Mouse (Mus musculus) left cerebral cortex, adult 18-20 months (tissue): ENCODE measurements at regions not wholly inside any gene's neighbourhood (a gene's known extent, or its start where the extent isn't known, plus 50 kb on each side); places are given as distances from the start of the nearest gene placed in this dataset.

Experiments
- DNase-seq, 2 experiments: peaks; one replicate each; pipeline ENCODE4 v3.0.0; 2021 to 2022; ENCODE audit warnings: low spot score in 2 of 2, mixed read lengths in 1 of 2

GRCm38 (mm10) chr14:102925769-102926443, 56.5 kb downstream of the Kctd12 start:
- peak in 1 of 2 experiments; percentile 14 for DNase-seq

DNA sequence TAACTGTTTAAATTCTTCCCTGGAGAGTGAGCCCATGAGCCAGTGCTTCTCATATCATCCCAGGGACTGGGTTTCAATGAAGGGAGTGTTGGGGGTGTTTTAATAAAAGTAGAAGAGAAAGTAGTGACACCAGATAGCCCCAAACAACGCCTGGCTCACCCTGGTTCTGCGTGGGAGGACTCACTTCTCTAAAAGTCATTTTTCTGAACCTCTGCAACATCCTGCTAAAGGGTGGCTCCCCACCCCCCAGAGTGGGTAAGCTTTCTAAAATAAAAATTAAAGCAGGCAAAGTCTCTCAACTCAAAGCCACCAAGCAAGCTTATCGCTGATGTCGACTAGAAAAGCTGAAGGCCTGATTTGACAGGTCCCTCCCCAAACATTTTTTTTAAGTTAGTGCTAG, 57.8 kb downstream of the Kctd12 start:
- no peak for DNase-seq

DNA sequence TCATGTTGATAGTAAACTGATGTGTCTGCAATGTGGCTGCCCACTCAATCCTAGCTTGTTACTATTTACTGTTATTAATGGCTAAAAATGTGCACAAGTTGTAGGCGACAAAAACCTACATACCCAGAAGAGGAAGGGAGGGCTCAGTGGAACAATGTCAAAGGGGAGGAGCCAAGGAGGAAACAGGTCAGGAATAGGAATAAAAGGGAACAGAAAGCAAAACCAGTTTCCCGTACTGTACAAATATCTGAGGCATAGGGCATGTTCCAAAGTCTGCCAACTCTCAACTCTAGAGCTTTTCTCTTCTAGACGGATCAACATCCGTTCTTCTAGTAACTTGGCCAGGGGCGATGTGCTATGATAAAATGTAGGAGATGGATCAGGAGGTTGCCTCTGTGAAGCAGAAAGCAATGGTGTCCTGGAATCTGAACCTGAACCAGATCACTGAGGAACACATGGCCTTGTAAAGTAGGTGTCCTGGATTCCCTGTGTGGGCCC, 59.9 kb downstream of the Kctd12 start:
- DNase-seq: no peak

DNA sequence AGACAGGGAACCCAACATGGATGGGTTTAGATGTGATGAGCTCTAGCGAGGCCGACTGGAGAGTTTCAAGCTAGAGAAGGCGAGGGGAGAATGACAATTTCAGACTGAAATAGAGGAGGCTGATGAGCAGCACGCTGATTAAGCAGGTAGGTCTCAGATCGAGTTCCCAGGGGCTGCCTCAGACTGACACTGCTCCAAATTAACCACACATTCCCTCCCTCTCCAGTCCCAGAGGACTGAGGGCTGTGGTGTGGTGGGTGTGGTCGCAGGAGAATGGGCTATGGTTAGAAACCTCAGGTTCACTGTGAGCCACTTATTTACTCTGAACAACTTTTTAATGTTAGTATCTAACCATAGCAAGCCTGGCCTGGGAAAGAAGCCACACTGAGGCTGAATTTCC, 62.0 kb downstream of the Kctd12 start:
- DNase-seq: no peak

DNA sequence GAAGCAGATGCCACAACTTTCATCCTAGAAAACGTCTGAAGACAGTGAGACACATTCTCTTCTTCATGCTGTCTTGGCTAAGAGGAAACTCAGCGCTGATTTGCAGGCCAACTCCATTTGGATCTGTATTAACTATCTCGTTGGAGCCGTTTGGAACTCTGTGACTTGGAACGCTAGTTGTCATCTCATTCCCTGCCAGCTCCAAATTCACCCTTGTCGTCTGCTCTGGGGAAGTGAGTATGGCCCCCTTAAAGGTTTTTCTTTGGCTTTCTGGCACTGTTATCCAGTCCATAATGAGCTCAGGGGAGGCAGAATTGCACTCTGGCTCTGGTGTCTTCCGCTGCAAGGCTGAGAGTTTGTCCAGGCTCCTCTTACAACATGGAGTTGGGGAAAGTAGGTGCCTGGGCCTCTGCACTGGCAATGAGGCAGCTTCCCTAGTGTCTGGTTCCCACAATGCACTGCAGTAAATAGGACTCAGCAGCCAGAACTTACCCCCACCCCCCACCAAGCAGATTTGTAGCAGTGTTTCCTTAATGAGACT, 63.1 kb downstream of the Kctd12 start:
- no peak for DNase-seq

DNA sequence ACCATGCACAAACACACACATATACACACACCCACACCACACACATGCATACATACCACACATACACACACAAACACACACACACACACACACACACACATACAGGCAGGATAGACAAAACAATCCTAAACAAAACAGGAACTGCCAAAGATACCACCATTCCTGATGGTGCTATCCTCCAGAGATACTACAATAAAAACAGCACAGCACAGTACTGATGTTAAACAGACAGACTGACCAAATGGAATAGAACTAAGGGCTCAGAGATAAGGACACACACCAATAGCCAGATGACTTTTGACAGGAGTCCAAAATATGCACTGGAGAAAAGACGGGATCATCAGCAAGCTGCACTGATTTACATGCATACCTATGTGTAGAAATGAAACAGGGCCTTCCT, 64.5 kb downstream of the Kctd12 start:
- no peak for DNase-seq

GRCm38 (mm10) chr14:102915918-102916317, 66.5 kb downstream of the Kctd12 start:
- no peak for DNase-seq

GRCm38 (mm10) chr14:102911582-102911981, 70.9 kb downstream of the Kctd12 start:
- DNase-seq: no peak

- DNase-seq: no peak
Observed at GRCm38 (mm10) chr14:102908990-102909389, 73.4 kb downstream of the Kctd12 start.

DNA sequence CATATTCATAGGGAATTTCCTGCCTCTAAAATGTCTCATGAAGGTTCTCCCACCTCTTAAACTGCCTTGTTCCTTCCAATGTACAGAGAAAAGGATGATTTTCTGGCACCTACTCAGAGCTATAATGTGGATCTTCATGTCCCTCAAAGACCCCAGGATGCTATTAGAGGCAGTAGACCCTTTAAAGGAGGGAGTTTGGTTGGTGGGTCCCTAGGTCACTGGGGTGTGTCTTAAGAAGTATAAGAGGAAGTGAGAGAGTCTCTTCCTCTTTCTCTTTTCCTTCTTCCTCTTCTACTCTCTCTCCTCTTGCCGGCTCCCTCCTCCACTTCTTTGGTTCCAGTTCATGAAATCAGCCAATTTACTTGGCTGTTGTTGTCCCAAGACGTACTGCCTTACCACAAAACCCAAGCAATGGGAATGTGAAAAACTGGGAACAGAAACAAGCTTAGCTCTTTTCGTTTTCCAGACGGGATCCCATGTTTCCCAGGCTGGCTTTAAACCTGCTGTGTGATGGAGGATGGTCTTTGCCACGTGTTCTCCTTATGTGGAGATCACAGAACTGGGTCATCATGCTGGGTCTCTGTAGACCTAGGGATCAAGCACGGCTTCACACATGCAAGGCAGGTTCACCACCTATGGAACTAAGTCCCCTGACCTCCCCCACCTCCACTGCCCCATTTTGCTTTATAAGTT, 74.9 kb downstream of the Kctd12 start:
- DNase-seq: no peak

DNA sequence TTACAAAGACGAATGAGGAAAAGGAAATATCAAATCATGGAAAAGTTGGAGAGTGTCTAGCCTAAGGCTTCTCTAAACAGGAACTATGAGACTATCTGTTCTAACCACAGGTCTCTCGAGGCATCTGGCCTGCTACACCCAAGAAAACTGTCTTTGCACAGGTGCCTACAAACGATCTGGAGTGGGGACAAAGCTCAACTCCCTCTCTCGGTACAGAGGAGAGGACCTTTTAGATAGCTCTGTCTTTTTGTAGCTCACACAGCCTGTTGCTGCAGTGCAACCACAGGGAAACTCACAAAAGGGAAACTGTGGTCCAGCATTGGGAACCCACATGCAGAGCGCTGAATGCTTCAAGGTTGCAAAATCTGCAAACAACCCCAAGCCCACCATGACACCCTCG, 75.6 kb downstream of the Kctd12 start:
- DNase-seq: no peak

DNA sequence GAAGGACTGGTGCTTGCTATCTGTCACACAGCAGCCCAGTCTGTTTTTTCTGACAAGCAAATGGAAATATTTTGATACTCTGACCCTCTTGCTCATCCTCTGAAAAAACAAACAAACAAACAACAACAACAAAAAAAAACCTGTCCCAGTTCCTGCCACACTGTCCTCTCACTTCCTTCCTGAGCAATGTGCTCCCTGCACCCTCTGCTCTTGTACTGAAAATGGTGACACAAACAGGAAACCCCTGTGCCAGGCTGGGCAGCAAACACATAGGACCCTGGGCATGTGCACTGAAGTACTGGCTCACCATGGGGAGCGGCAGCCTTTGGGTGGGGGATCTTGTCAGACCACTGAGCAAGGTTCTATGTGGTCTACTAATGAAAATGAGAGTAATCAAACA, 76.2 kb downstream of the Kctd12 start:
- DNase-seq: no peak

- DNase-seq: peak; percentile 37 to 59
Observed at GRCm38 (mm10) chr14:102902906-102903305, 79.5 kb downstream of the Kctd12 start.

DNA sequence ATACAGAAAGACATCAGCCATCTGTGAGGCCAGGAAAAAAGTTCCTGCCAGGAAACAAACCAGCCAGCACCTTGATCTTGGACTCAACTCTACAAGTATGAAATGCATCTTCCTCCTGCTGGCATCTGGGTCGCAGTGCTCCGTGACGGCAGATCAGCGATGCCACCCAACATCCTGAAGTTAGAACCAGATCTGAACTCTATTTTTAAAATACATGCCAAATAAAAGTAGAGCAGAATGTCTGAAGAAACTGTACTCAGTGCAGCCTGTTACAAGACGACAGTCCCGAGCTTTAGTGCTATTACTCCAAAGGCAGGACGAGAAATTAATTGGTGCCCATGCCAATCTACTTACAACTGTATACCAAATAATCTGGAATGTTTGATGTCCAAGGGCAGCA, 80.2 kb downstream of the Kctd12 start:
- no peak for DNase-seq

DNA sequence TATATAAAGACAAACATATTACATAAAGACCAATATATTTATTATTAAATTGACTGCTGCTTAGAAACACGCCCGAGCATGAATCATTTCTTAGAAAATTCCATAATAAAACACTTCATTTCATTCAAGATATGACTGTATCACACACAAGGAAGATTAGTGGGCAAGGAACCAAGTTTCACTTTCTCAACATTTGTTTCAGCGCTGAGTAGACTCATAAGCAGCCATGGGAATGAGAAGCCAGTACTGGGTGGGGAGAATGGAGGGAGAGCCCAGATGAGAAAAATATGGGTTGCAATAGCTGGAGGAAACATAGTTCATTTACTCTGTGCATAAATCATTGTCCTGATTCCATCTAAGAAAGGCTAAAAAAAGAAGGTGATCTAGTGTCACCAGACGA, 84.0 kb downstream of the Kctd12 start:
- no peak for DNase-seq

GRCm38 (mm10) chr14:102897039-102897438, 85.4 kb downstream of the Kctd12 start:
- DNase-seq: no peak

DNA sequence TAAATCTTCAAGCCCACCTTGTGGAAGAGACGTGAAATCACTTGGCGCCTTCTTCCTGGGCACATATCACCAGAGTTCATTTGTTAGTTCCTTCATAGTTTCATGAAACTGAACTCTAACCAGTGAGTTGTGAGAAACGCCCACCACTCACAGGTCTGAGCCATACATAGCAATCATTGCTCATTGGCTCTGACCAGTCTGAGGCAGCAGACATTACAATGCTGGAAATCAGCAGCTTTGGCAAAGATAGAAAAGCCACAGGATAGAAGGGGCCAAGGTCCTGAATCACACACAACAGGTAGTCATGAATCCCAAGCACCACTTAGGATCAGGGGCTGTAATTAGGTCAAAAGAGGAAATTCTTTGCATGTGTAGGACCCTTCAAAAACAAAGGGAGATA, 85.9 kb downstream of the Kctd12 start:
- DNase-seq: no peak

- DNase-seq: no peak
Observed at GRCm38 (mm10) chr14:102893241-102893640, 89.2 kb downstream of the Kctd12 start.

DNA sequence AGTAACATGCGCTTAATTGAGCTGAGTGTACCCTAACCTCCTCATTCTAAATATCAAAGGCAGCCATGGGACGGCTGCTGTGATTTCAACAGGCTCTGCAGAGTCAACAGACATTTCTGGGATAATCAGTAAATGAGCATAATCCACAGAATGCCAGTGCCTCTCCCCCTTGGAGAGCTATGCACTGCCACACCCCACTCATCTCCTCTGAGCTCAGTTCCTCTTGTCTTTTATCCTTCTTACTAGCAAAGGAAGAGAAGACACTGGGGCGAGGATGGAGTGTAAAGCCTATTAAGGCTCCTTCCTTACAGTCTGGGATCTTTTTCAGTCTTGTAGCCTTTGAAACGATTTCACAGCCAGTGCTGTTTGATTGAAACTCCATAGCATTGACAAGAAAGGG, 90.9 kb downstream of the Kctd12 start:
- no peak for DNase-seq

DNA sequence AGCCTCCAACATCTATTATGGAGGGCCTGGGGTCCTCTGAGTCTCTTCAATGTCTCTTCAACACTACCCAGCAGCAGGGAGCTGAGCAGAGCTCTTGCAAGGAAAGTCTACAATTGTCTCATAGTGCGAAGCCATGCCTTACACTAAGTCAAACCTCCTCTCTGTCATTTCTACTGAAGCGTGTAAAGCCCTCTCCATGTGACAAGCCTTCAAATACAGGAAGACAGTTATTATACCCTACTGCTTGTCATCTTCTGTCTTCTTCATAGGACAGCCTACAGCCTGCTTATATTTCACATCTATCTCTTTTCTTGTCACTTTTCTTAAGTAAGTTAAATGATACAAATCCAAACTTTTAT, 97.2 kb downstream of the Kctd12 start:
- no peak for DNase-seq

- DNase-seq: no peak
Observed at GRCm38 (mm10) chr14:102884539-102885239, 97.7 kb downstream of the Kctd12 start.
